Mouse (Mus musculus) E14TG2a.4 (cell line): ENCODE data around the gene Smtnl2.

Source experiments
- H3K27me3 ChIP-seq: 2 replicates; pipeline ENCODE4 v1.6.1; 2014; ENCODE audit warnings: low read length, control low read depth; ENCODE audit not compliant: insufficient read depth
- H3K36me3 ChIP-seq: 2 replicates; pipeline ENCODE4 v1.6.1; 2014; ENCODE audit warnings: low read length, control low read depth; ENCODE audit not compliant: insufficient read depth
- H3K4me1 ChIP-seq: replicated peaks from 2 replicates; pipeline ENCODE4 v1.6.1; 2014; ENCODE audit warnings: low read depth, low read length, control low read depth
- H3K4me3 ChIP-seq: replicated peaks from 2 replicates; pipeline ENCODE4 v1.5.1; 2014; ENCODE audit warnings: mild to moderate bottlenecking, low read length
- H3K9me3 ChIP-seq: 2 replicates; pipeline ENCODE4 v1.6.1; 2014; ENCODE audit warnings: low read length, control low read depth
- CTCF ChIP-seq: conservative IDR thresholded peaks from 2 replicates; pipeline ENCODE4 v1.5.1; 2014; ENCODE audit warnings: low read length
- NANOG ChIP-seq: IDR thresholded peaks from 2 replicates; pipeline ENCODE4 v1.6.1; 2014; ENCODE audit warnings: borderline replicate concordance, low read length, mixed read lengths
- POU5F1 ChIP-seq: IDR thresholded peaks from 2 replicates; pipeline ENCODE4 v1.6.1; 2014; ENCODE audit warnings: low read length, borderline replicate concordance

Gene Smtnl2

GRCm38 (mm10) chr11:72364526-72364925 lies 47.0 kb downstream of the Smtnl2 start:
- Histone ChIP-seq H3K9me3 (no peaks in the 10 kb centered on the region), H3K4me3 (no peak overlapping the region), H3K27me3 (peaks cover 5% of the 10 kb centered on the region; the same call in 1 of the 2 replicates), H3K4me1 (peaks cover 13% of the 10 kb centered on the region), H3K36me3 (no peaks in the 10 kb centered on the region)
- no peak for TF ChIP-seq POU5F1
- TF ChIP-seq NANOG = no peak
- no peak for TF ChIP-seq CTCF

DNA sequence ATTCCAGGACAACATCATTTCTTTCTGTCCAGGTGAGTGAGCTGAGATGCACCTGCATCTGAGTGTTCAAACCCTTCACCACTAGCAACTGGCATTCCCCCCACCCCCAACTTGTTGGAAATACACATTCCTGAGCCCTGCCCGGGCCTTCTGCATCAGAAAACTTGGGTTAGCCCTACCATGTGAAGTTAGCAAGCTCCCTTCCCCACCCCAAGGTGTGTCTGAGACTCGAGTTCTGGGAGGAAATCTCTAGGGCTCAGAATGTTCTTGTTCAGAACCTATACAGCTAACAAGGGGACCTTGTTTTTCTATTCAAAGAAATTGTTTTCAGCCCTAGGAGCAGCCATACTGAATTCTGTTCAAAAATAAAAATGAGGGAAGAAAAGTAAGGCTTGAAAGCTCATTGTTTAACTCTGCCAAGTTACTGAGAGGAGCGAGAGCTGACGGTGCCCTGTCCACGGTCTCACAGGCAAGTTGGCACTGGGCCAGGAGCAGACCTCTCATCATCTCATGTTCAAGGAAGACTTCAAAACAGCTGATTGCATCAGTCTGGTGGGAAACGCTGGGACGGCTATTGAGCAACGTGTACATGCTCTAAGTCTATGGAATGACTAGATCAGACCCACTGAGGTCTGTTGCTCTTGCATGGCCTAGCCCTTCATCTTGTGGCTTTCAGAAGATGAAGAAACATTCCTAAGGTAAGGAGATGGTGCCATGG lies 47.8 kb downstream of the Smtnl2 start:
- Histone ChIP-seq H3K4me1 (peaks cover 14% of the 10 kb centered on the region), H3K9me3 (no peaks in the 10 kb centered on the region), H3K4me3 (no peak overlapping the region), H3K27me3 (peaks cover 5% of the 10 kb centered on the region; the same call in 1 of the 2 replicates), H3K36me3 (no peaks in the 10 kb centered on the region)
- TF ChIP-seq POU5F1 (no peak), CTCF (no peak), NANOG (no peak)

DNA sequence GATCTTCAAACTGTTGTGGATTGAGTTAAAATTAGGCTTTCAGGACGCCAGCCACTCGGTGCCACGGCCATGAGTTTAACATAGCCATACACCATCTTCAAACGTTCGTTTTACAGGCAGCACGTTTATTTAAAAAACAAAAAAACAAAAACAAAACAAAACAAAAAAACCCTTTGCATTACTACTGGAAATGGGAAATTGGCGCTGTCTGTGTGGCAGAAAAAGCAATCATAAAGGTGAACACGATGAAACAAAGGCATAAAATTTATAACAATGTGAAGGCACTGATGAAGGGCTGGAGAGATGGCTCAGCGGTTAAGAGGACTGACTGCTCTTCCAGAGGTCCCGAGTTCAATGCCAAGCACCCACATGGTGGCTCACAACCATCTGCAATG lies 49.2 kb downstream of the Smtnl2 start, which contains the start of gene Tekt1:
Gene Tekt1 (minus strand): TSS at position 96 of the 395 bp plus-strand sequence.
- TF ChIP-seq CTCF (no peak), NANOG (no peak), POU5F1 (no peak)
- Histone ChIP-seq H3K4me1 (peaks cover 23% of the 10 kb centered on the region), H3K27me3 (peaks cover 5% of the 10 kb centered on the region; the same call in 1 of the 2 replicates), H3K36me3 (no peaks in the 10 kb centered on the region), H3K9me3 (no peaks in the 10 kb centered on the region), H3K4me3 (peak within 1 kb of the TSS; percentile 68)

DNA sequence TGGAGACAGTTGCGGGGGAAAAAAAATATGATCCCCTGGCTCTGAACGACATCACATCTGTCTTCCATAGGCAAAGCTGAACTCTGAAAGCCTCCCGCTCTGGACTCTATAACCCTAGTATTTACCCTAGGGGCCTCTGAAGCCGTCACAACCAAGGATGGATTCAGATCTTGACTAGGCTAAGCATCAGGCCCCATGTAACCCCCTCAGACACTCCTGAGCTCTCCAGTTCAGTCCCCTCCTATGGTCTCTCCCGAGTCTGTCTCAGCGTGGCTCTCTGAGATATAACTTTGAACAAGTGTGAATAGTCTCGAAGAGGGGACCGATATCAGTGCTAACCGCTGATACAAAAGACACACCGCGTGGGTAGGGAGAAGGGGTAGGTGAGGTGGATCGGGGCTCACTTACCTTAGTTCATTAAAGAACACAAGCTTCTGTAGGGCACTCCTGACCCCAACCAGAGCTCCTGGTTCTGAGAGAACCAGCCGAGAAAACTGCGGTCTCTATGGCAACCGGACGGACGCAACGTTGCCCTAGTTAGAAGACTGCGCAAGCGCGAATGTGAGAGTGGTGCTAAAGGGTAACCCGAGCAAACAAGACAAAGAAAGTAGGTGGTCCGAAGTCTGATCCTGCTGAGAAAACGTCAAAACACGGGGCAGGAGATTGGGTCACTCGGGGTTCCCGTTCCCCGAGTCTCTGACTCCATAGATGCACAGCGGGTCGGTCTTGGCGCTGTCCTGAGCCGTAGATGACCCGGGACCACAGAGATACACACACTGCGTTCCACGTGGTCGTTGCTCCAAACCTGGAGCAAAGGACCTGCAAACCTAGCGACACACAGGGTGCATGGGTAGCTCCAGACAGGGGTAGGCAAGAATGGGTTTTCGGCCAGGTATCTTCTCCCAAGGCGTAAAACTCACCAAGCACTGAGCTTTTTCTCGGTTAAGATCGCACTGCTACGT lies 49.8 kb downstream of the Smtnl2 start:
- TF ChIP-seq POU5F1 = no peak
- no peak for TF ChIP-seq NANOG
- no peak for TF ChIP-seq CTCF
- Histone ChIP-seq H3K4me3 (peak overlapping the region; percentile 68), H3K27me3 (peaks cover 5% of the 10 kb centered on the region; the same call in 1 of the 2 replicates), H3K36me3 (no peaks in the 10 kb centered on the region), H3K4me1 (peaks cover 29% of the 10 kb centered on the region), H3K9me3 (no peaks in the 10 kb centered on the region)

DNA sequence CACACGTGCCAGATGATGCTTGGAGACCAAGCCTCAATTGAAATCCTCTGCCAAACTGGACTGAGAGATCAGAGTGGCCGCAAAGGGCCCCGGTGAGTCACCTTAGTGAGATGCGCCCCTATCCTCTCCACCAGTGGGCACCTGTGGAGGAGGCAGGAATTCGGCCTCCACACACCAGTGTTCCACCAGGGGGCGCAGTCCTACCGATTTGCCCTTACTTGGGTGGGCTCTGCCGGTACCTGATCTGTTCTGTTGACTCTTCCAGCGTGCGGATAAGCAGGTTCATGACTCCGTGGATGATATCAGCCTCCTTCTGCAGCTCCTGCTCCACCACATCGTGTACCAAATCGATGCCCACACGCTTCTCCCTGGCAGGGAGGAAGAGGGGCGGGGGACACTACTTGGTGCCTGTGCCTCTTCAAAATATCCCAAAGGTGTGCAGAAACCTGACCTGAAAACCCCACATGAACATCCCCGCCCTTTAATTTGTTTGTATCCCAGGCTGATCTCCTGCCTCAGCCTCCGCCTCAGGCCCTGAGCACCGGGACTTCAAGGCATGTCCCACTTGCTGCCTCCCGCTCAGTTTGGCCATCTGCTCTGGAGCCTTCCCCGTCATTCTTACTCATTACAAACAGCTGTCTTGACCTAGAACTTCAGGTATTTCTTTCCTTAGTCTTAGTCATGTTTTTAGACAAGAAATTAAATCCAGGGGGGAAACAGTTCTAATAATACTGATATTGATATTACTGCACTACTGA lies 56.4 kb downstream of the Smtnl2 start:
- TF ChIP-seq NANOG = no peak
- peak; percentile 86 for TF ChIP-seq CTCF
- Histone ChIP-seq H3K4me1 (peaks cover 51% of the 10 kb centered on the region), H3K4me3 (peak overlapping the region; percentile 66), H3K9me3 (no peaks in the 10 kb centered on the region), H3K27me3 (no peaks in the 10 kb centered on the region), H3K36me3 (peaks cover 27% of the 10 kb centered on the region)

GRCm38 (mm10) chr11:72353186-72353585 lies 58.3 kb downstream of the Smtnl2 start:
- no peaks in the 10 kb centered on the region for H3K27me3 ChIP-seq
- peaks cover 27% of the 10 kb centered on the region for H3K36me3 ChIP-seq
- no peak for TF ChIP-seq POU5F1
- TF ChIP-seq NANOG = no peak
- no peak for TF ChIP-seq CTCF
- H3K4me3 ChIP-seq = no peak overlapping the region
- peaks cover 66% of the 10 kb centered on the region for H3K4me1 ChIP-seq
- no peaks in the 10 kb centered on the region for H3K9me3 ChIP-seq

- H3K27me3 ChIP-seq = no peaks in the 10 kb centered on the region
- no peak for TF ChIP-seq POU5F1
- TF ChIP-seq CTCF = no peak
- H3K36me3 ChIP-seq = peaks cover 27% of the 10 kb centered on the region
- no peaks in the 10 kb centered on the region for H3K9me3 ChIP-seq
- H3K4me3 ChIP-seq = no peak overlapping the region
- H3K4me1 ChIP-seq = peaks cover 66% of the 10 kb centered on the region
These were observed 59.2 kb downstream of the Smtnl2 start for GRCm38 (mm10) chr11:72352272-72352671.

- TF ChIP-seq NANOG (no peak), POU5F1 (no peak), CTCF (no peak)
- peaks cover 44% of the 10 kb centered on the region for H3K36me3 ChIP-seq
- H3K4me3 ChIP-seq = no peak overlapping the region
- H3K4me1 ChIP-seq = peaks cover 51% of the 10 kb centered on the region
- no peaks in the 10 kb centered on the region for H3K27me3 ChIP-seq
- H3K9me3 ChIP-seq = no peaks in the 10 kb centered on the region
These were observed 61.9 kb downstream of the Smtnl2 start for GRCm38 (mm10) chr11:72349652-72350051.
